Mouse (Mus musculus): ENCODE data around the gene Rxylt1.
A peak's percentile ranks its signal among the peaks of the same experiment; 100 is the strongest.

The Rxylt1 gene

DNA sequence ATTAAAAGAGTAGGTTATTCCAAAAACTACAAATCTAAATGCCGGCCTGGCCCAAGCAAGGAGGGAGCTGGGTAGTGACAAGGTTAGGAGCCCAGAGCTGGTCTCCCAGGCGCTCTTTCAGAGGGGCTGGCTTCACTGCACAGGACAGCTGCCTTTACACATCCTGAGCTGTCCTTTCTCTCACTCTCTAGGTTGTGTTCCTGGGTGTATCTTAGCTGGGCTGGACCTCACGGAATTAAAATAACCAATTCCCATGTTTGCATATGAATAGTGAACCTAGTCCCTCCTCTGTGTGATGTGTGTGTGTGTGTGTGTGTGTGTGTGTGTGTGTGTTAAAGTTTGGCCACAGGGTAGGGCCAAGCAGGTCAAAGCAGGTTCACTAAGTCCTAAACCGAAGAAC is 52.2 kb downstream of the Rxylt1 start:
- no peak for DNase-seq (ENCODE audit: low spot score in 2 of 2)

DNA sequence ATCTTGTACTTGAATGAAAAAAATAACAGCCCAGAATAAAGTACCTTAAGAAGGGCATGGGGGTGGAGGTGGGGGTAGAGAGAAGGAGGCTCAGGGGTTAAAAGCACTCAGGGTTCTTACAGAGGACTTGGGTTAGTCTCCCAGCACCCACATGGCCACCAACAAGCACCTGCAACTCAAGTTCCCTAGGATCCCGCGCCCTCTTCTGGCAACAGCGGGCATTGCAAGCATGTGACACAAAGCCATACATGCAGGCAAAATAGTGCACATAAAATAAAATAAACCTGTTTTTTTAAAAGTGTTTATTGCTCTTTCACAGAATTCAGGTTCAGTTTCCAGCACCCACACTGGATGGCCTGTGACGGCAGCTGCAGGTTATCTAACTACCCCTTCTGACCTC is 56.8 kb downstream of the Rxylt1 start:
- DNase-seq (ENCODE audit: low spot score in 2 of 2): peak in 1 of 2 experiments; percentile 24

DNA sequence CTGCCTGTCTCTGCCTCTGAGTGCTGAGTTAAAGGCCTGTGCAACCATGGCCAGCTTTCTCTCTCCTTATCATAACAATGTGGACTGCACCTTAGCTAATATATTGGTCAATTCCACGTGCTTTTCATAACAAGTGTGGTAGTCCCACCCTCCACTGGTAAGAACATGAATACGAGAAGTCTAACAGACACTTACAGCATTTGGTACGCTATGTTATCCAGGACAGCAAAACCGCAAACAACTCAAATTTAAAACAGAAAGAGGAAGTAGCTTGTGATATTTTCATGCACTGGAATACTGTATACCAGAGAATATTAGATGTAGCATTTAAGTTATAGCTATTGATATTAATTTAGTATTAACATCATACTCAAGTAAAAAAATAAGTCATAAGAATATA is 57.6 kb downstream of the Rxylt1 start:
- DNase-seq (ENCODE audit: low spot score in 2 of 2): no peak

DNA sequence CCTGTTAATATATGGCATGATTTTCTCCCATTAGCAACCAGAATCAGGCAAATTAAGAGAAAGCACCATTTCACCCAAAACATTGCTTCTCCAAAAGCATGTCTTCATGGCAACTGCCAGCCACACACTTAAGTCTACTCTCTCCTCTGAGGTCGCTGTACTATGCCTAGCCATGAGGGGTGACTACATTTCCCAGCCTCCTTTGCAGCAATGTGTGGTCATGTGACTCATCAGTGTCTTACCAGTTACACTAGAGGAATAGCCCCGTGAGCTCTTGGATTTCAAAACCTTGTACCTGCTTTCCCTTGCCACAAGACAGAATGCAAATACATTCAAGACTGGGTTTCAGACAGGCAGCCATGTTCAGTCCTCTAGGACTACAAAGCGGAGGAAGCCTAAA is 58.6 kb downstream of the Rxylt1 start:
- no peak for DNase-seq (ENCODE audit: low spot score in 2 of 2)

DNA sequence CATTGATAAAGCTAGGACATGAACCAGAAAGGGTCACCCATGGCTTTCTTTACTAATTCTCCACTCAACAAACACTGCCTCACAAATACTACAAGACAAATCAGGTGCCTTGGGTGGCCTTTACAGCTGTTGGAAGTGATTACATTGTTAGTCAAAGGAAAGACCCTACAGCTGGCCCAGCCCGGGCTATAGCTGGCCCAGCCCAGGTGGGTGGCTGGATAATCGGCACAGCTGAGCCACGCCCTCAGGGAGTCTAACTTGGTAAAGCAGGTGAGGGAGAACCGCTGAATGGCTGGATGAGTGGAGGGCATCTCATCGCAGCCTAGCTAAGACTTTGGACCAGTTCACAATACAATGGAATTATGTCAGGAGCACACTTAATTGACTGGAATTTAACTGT is 63.9 kb downstream of the Rxylt1 start:
- DNase-seq (ENCODE audit: low spot score in 2 of 2): no peak

DNA sequence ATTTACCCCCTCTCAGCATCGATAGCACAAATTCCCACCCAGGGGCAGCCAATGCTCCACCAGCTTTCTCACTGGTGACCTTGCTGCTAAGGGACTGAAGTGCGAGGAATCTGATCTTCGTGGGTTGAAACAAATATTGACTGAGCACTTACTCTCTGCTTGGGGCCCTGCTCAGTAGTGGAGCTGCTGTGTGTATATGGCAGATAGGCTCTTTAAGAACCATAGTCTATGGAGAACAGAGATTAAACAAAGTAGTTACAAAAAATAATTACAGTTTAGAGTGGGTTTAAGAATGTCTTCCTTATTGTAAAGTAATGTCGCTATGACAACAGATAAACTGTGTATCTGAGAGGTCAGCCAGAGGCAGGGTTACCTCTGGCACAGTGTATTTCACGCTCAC is 66.8 kb downstream of the Rxylt1 start:
- no peak for DNase-seq (ENCODE audit: low spot score in 2 of 2)

DNA sequence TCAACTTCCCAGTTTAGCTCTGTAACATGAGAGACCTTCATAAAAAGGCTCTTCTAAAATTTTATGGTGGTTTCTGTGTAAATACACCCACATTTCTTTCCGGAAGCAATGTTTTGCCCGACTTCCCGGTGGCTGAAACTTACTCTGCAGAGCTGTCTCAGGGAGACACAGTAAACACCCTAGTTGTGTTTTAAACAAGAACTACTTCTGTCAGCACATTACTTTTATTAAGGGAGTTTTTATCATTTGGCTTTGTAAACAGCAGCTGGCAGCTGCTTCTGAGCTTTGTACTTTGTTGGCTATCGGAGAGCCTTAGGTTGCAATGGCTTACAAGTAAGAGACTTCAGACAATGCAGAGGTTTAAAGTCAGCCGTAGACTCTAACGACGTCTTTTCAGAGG is 67.4 kb downstream of the Rxylt1 start:
- DNase-seq (ENCODE audit: low spot score in 2 of 2): no peak

Measured in cerebellum, postnatal 4 days (tissue).